Comparison of ENCODE assay signal across 23 mouse cellular contexts in the genomic region with DNA sequence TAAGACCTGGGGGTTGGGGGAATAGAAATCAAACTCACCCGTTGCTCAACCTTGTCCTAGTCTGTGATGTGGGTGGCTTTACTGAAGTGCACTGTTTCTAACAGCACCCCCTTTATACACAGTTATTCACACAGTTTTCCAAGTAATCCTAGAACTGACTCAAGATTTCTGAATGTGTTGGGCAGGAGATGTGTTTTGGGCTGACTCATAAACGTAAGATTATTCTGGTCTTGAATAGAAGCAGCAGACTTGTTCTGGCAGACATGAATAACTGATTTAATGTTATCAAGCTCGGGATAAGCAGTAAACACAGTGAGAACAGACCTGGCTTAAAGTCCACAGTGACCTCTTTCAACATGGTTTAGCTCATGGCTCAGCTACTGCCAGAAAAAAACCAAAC. TPM values are rescaled to one million over a fixed set of nuclear protein-coding genes. Genes with fewer than 3 reads are reported as not detected.
A peak's percentile ranks its signal among the peaks of the same experiment; 100 is the strongest.
DNase-seq lines count a peak whose midpoint lies in the region; ATAC-seq and TF ChIP-seq lines count a peak whose summit lies in the region.
"Had no signal": no experiment of that assay in that cellular context is flagged by ENCODE, and none has a peak within 500 bp of the region (broad histone marks: within the 10 kb centered on the region; RNA-seq: fewer than 3 reads in every experiment).

No protein-coding gene starts in this region.

- H3K36me3 ChIP-seq in kidney, adult 2 months (ENCODE audit: control insufficient read depth, insufficient read depth, low read length): no peaks in the 10 kb centered on the region
- no peaks in the 10 kb centered on the region for H3K36me3 ChIP-seq in forebrain, embryonic 10.5 days (replicated peaks)
- H3K36me3 ChIP-seq: embryonic facial prominence, embryonic 15.5 days; hindbrain, embryonic 10.5 days; kidney, embryonic 15.5 days; limb, embryonic 10.5 days; neural tube, embryonic 13.5 days had no signal

- no peak for DNase-seq in frontal cortex, postnatal 14 days (ENCODE audit: low spot score in 2 of 2)
- peak; percentile 23 for DNase-seq in kidney, adult 2 months
- DNase-seq in kidney, postnatal 14 days: no peak
- DNase-seq in right cerebral cortex, adult 18-20 months: peak; percentile 6
- no peak for DNase-seq in right cerebral cortex, postnatal 25 days
- DNase-seq in telencephalon, adult 2 months (ENCODE audit: low read depth, low spot score): peak; percentile 26
- no peak for DNase-seq in forebrain, embryonic 10.5 days (ENCODE audit: extremely low spot score, low spot score)
- DNase-seq: adrenal gland, postnatal 25 days; cerebellum, adult 8-10 months; gastrocnemius, adult 2 months; right cerebral cortex, postnatal 4 days had no signal

- no peaks in the 10 kb centered on the region for H3K27me3 ChIP-seq in kidney, adult 2 months (replicated peaks; ENCODE audit: control insufficient read depth, insufficient read depth, low read length)
- no peaks in the 10 kb centered on the region for H3K27me3 ChIP-seq in forebrain, embryonic 10.5 days (ENCODE audit: poor library complexity, severe bottlenecking)
- H3K27me3 ChIP-seq: CH12.LX; embryonic facial prominence, embryonic 15.5 days; forebrain, embryonic 13.5 days; kidney, embryonic 15.5 days; neural tube, embryonic 13.5 days had no signal

- no peak for TF ChIP-seq CTCF in kidney, adult 2 months (conservative IDR thresholded peaks at IDR 0.05; ENCODE audit: insufficient read depth, insufficient read length, low read depth, low read length)

- no peak overlapping the region for H3K27ac ChIP-seq in kidney, adult 2 months (ENCODE audit: insufficient read depth, low read depth, low read length)
- H3K27ac ChIP-seq in forebrain, embryonic 10.5 days: no peak overlapping the region
- H3K27ac ChIP-seq: embryonic facial prominence, embryonic 15.5 days; forebrain, embryonic 13.5 days; gastrocnemius, adult 2 months; hindbrain, embryonic 10.5 days; kidney, embryonic 15.5 days; limb, embryonic 10.5 days; liver, embryonic 14.5 days; macrophage; neural tube, embryonic 13.5 days had no signal

- H3K4me1 ChIP-seq in kidney, adult 2 months (ENCODE audit: control insufficient read depth, insufficient read depth, low read length): peaks cover 9% of the 10 kb centered on the region; the same call in 1 of the 2 replicates
- peaks cover 7% of the 10 kb centered on the region for H3K4me1 ChIP-seq in forebrain, embryonic 10.5 days
- H3K4me1 ChIP-seq: kidney, embryonic 15.5 days had no signal

- TF ChIP-seq POLR2A in kidney, adult 2 months (IDR thresholded peaks at IDR 0.05; ENCODE audit: low read depth, low read length): no peak

- H3K4me3 ChIP-seq in kidney, adult 2 months (ENCODE audit: insufficient read depth, low read depth, low read length): no peak overlapping the region
- no peak overlapping the region for H3K4me3 ChIP-seq in forebrain, embryonic 10.5 days
- H3K4me3 ChIP-seq: embryonic facial prominence, embryonic 15.5 days; forebrain, embryonic 13.5 days; gastrocnemius, adult 2 months; heart, adult 2 months; hindbrain, embryonic 10.5 days; kidney, embryonic 15.5 days; limb, embryonic 10.5 days; neural tube, embryonic 13.5 days had no signal

- H3K9me3 ChIP-seq in forebrain, embryonic 10.5 days: no peaks in the 10 kb centered on the region
- H3K9me3 ChIP-seq: embryonic facial prominence, embryonic 15.5 days; forebrain, embryonic 13.5 days; hindbrain, embryonic 10.5 days; kidney, embryonic 15.5 days; limb, embryonic 10.5 days; neural tube, embryonic 13.5 days had no signal

- 52% methylated on average over 3 of the region's 3 CpGs for WGBS in kidney, adult 2 months
- WGBS in forebrain, embryonic 10.5 days: 84% methylated on average over 3 of the region's 3 CpGs

- ATAC-seq in frontal cortex, adult (ENCODE audit: low TSS enrichment): peak; percentile 82
- ATAC-seq: activated CD4-positive, CD25-positive, alpha-beta regulatory T cell, adult 4 months; forebrain, embryonic 13.5 days had no signal

RNA-seq across cellular contexts. Expression of a gene that starts 44.1 kb away (rescaled TPM):
- polyA plus RNA-seq in kidney, adult 2 months (2012; rRNA removed): 129 and 168 TPM in 2 replicates
- 1.4 and 2.5 TPM in 2 replicates for polyA plus RNA-seq in forebrain, embryonic 10.5 days (2016; fragmentation: Nextera tagmentation; extraction: Ambion mirVana)

Comparison
In these comparisons a context has a peak if more than half of its experiments do, and no peak if none do; other contexts are left out.
1. DNase-seq: peak in kidney, adult 2 months (single experiment), right cerebral cortex, adult 18-20 months (single experiment) and telencephalon, adult 2 months (single experiment); none in frontal cortex, postnatal 14 days (0 of 2), kidney, postnatal 14 days (single experiment), right cerebral cortex, postnatal 25 days (single experiment) and forebrain, embryonic 10.5 days (single experiment).
2. RNA of a gene that starts 44.1 kb away (polyA plus RNA-seq): 129 to 168 TPM in kidney, adult 2 months; 1.4 to 2.5 TPM in forebrain, embryonic 10.5 days; every median in the first group is over 10 times any median in the second.